Mouse (Mus musculus) heart, embryonic 13.5 days (tissue): ENCODE measurements at regions not wholly inside any gene's neighbourhood (a gene's known extent, or its start where the extent isn't known, plus 50 kb on each side); places are given as distances from the start of the nearest gene placed in this dataset.

Experiments
- ATAC-seq: fragments of 200-750 bp; cut with Nextera tagmentation; 2 replicates; pipeline ENCODE4 v1.8.0; 2017; ENCODE audit warnings: moderate TSS enrichment; ENCODE audit not compliant: insufficient number of reproducible peaks, low FRiP score, low TSS enrichment; ENCODE audit errors: extremely low read depth
- H3K27ac ChIP-seq: fragments of 300-500 bp; sonication (generic); replicated peaks from 2 replicates; pipeline ENCODE4 v1.5.1; 2015; ENCODE audit warnings: moderate library complexity, mild to moderate bottlenecking, inconsistent platforms
- H3K27me3 ChIP-seq: fragments of 300-500 bp; sonication (generic); replicated peaks from 2 replicates; pipeline ENCODE4 v1.6.1; 2015; ENCODE audit warnings: mild to moderate bottlenecking, inconsistent platforms
- H3K36me3 ChIP-seq: fragments of 300-500 bp; sonication (generic); 2 replicates; pipeline ENCODE4 v1.6.1; 2015; ENCODE audit warnings: mild to moderate bottlenecking, inconsistent platforms
- H3K4me1 ChIP-seq: fragments of 300-500 bp; sonication (generic); 2 replicates; pipeline ENCODE4 v1.6.1; 2015; ENCODE audit warnings: inconsistent platforms
- H3K4me2 ChIP-seq: fragments of 300-500 bp; sonication (generic); 2 replicates; pipeline ENCODE4 v1.6.1; 2015; ENCODE audit warnings: inconsistent platforms, mild to moderate bottlenecking, moderate library complexity
- H3K4me3 ChIP-seq: fragments of 300-500 bp; sonication (generic); 2 replicates; pipeline ENCODE4 v1.5.1; 2015; ENCODE audit warnings: moderate library complexity, mild to moderate bottlenecking, inconsistent platforms
- H3K9ac ChIP-seq: fragments of 300-500 bp; sonication (generic); 2 replicates; pipeline ENCODE4 v1.6.1; 2015; ENCODE audit warnings: inconsistent platforms, mild to moderate bottlenecking, moderate library complexity
- H3K9me3 ChIP-seq: fragments of 300-500 bp; sonication (generic); 2 replicates; pipeline ENCODE4 v1.6.1; 2016; ENCODE audit warnings: inconsistent platforms
- WGBS: fragments of 180-500 bp; shearing (Covaris S2); methylation state at CpG from one replicate; pipeline ENCODE4 v1.1.7; 2015; ENCODE audit warnings: mixed read lengths; 5-methylcytosine and 5-hydroxymethylcytosine counted together

GRCm38 (mm10) chr19:28095620-28096019, 84.7 kb upstream of the Rfx3 start:
- no peaks in the 10 kb centered on the region for H3K27me3 ChIP-seq
- no peaks in the 10 kb centered on the region for H3K36me3 ChIP-seq
- ATAC-seq = no peak
- H3K27ac ChIP-seq = no peak overlapping the region
- WGBS = 17% methylated on average over 9 of the region's 9 CpGs
- H3K9ac ChIP-seq = 0 out of 2 replicates have a peak overlapping the region, but pooled peaks have one; percentile 19
- no peaks in the 10 kb centered on the region for H3K4me1 ChIP-seq
- no peaks in the 10 kb centered on the region for H3K9me3 ChIP-seq
- H3K4me3 ChIP-seq = no peak overlapping the region
- peak overlapping the region; percentile 46 for H3K4me2 ChIP-seq

- H3K4me2 ChIP-seq = no peak overlapping the region
- no peaks in the 10 kb centered on the region for H3K9me3 ChIP-seq
- no peak overlapping the region for H3K9ac ChIP-seq
- no peak for ATAC-seq
- H3K27ac ChIP-seq = no peak overlapping the region
- H3K27me3 ChIP-seq = no peaks in the 10 kb centered on the region
- 84% methylated on average over 6 of the region's 6 CpGs for WGBS
- H3K4me1 ChIP-seq = no peaks in the 10 kb centered on the region; the same call in 1 of the 2 replicates
- H3K4me3 ChIP-seq = no peak overlapping the region
- H3K36me3 ChIP-seq = no peaks in the 10 kb centered on the region
These were observed 81.3 kb upstream of the Rfx3 start for GRCm38 (mm10) chr19:28092252-28092651.

DNA sequence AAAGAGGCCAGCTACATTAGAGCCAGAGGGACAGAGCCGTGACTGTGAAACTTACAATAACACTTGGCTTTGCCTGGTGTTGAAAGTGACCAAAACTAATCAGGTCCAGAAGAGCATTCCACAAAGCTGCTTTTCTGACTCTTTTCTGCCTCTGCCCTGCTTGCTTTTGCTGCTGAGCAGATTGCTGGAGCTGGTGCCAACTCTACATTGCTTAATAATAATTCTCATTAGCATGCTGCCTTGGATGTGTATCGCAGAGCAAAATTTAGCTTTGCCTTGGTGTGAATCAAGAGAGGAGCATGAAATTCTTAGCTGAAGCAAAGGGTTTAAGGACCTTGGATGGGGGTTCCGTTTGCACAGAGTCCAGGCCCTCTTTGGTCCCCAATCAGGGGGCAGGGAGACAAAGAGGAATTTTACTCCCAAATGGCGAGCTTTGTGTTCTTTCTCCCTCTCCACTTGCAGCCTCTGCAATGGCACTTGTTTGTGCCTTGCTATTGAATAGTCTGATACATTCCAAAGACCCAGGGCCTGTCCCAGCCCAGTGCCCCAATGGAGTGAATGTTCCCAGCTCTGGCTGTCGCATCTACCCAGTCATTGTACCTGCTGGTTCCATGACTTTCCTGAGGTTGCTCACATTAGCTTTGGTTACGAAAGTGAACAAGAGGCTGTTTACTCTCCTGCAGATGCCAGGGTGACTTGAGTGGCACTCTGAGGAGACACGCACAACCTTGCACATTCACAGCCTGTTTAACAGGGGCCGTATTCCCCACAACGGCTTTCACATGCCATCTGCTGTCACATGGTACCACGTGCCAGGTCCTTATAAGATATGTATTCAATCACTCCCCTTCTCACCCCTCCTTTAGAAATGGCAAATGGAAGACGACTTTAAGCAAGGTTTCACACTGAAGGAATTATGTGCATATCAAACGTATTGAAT, 76.9 kb upstream of the Rfx3 start:
- no peak for ATAC-seq
- H3K27me3 ChIP-seq = no peaks in the 10 kb centered on the region
- H3K4me2 ChIP-seq = no peak overlapping the region
- WGBS = 76% methylated on average over 12 of the region's 12 CpGs
- no peaks in the 10 kb centered on the region; the same call in 1 of the 2 replicates for H3K4me1 ChIP-seq
- no peak overlapping the region for H3K27ac ChIP-seq
- H3K36me3 ChIP-seq = no peaks in the 10 kb centered on the region
- no peak overlapping the region for H3K4me3 ChIP-seq
- no peak overlapping the region for H3K9ac ChIP-seq
- H3K9me3 ChIP-seq = no peaks in the 10 kb centered on the region

DNA sequence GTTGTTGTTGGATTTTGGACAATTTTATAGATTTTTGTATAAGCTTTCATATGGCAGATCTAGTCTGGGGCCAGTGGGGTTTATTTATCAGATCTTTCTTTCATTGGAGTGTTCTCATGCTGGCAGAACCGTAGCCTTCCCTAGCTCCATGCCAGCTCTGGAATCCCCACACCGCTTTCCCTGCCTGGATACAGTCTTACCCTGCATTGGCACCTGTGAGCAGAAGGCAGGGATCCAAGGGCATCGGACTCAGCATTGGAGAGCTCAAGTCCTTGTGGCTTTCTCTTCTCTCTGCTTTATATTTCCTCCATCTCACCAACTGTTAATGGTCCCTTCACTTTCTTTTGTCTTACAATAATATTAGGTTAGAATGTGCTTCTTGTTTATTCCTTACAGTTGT, 59.4 kb upstream of the Rfx3 start:
- no peaks in the 10 kb centered on the region for H3K9me3 ChIP-seq
- WGBS = 78% methylated on average over 3 of the region's 3 CpGs
- H3K36me3 ChIP-seq = no peaks in the 10 kb centered on the region
- no peaks in the 10 kb centered on the region for H3K27me3 ChIP-seq
- peaks cover 4% of the 10 kb centered on the region; the same call in 1 of the 2 replicates for H3K4me1 ChIP-seq
- no peak overlapping the region for H3K27ac ChIP-seq
- H3K4me2 ChIP-seq = no peak overlapping the region
- H3K9ac ChIP-seq = no peak overlapping the region
- no peak for ATAC-seq
- no peak overlapping the region for H3K4me3 ChIP-seq
